Mouse (Mus musculus) thymus, postnatal 14 days (tissue): Measurements from ENCODE around the gene Hpn.

Experiments
- DNase-seq: peaks from one replicate; pipeline ENCODE4 v3.0.0; 2021

Gene Hpn

GRCm38 (mm10) chr7:31115182-31115581 is at the start of gene Hpn:
Hpn (minus strand) TSS chr7:31115290.
- DNase-seq, result no peak

- DNase-seq, result peak; percentile 63
These were observed 49.7 kb upstream of the Hpn start for GRCm38 (mm10) chr7:31164748-31165147.

DNA sequence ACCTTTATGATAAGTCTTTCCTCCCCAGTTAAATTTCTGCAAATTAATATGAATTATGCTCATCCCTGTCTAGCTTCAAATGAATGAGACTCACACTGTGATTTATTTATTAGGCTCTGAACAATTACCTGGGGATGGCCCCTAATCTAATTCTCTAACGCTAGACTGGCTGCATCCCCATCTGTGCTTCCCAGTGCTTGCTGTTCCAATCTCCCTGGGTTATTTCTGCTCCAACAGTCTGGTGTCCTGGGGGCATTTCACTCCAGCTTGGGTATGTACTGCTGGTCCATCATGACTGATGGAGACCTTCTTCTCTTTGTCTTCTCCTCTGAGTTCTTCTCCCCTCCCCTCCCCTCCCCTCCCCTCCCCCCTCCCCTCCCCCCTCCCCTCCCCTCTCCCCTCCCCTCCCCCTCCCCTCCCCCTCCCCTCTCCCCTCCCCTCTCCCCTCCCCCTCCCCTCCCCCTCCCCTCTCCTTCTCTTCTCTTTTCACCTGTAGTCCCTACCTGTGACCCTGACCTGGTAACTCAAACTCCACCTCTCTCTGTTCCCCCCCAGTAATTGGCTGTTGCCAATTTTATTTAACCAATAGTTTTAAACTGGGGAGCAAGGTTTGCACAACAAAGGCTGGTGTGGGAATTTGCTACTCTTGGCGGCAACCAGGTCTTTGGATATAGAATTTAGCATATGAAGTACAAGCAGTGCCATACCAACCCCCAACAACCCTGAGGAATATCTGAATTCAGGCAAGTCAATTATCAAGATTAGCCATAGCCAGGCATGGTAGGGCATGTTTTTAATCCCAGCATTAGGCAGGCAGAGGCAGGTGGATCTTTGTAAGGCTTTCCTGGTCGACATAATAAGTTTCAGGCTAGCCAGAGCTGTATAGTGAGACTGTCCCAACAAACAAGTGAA is 48.8 kb upstream of the Hpn start:
- DNase-seq, result no peak

DNA sequence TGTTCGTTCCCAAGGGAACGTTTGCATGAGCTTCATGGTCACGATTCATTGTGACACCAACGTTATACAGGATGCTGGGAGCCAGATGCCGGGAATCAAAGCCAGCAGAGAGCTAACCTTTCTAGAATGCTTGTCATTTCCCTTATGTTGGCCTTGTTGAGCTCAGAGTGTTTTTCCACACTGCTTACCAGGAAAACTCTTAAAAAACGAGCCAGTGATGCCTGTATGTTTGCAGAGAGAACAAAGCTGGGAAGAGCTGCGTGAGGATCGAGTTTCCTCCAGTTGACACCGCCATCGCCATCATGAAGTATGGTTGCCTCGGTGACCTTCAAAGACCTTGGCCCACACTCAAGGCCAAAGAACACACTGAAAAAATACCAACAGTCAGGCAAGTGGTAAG is 47.2 kb upstream of the Hpn start:
- DNase-seq, result no peak

DNA sequence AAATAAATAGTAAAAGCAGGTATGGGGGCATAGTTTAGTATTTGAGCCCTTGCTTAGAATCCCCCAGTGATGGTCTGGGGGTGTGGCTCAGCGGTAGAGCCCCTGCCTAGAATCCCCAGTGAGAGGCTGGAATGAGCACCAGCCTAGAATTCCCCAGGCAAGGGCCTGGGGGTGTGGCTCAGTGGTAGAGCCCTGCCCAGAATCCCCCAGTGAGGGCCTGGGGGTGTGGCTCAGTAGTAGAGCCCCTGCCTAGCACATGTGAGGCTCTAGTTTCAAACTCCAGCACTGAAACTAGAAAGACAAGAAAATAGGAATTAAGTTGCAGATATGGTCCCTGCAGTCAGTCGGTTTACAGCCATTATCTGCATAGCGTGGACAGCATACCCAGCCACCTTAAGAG is 46.7 kb upstream of the Hpn start:
- peak; percentile 56 for DNase-seq

- peak; percentile 61 for DNase-seq
These were observed 46.2 kb upstream of the Hpn start for GRCm38 (mm10) chr7:31161246-31161645.

DNA sequence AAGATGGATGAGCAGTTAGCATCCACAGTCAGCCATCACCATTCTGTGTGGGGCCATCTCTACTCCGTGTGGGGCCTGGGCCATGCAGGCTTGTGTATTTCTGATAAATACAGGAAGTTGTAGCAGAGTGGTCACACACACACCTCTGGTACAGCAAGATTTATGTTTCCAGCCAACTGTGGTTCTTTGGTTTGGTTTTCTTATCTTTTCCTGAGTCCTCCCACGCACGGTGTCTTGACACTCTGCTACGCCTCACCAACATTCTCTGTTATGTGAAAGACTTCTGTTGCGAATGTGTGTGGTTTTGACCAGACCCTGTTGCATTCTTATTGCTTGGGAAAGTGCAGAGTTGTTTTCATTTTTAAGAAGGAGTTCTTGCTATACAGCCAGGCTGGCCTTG is 45.7 kb upstream of the Hpn start:
- peak; percentile 56 for DNase-seq

- peak; percentile 87 for DNase-seq
These were observed 41.2 kb upstream of the Hpn start for GRCm38 (mm10) chr7:31156034-31156928.

DNA sequence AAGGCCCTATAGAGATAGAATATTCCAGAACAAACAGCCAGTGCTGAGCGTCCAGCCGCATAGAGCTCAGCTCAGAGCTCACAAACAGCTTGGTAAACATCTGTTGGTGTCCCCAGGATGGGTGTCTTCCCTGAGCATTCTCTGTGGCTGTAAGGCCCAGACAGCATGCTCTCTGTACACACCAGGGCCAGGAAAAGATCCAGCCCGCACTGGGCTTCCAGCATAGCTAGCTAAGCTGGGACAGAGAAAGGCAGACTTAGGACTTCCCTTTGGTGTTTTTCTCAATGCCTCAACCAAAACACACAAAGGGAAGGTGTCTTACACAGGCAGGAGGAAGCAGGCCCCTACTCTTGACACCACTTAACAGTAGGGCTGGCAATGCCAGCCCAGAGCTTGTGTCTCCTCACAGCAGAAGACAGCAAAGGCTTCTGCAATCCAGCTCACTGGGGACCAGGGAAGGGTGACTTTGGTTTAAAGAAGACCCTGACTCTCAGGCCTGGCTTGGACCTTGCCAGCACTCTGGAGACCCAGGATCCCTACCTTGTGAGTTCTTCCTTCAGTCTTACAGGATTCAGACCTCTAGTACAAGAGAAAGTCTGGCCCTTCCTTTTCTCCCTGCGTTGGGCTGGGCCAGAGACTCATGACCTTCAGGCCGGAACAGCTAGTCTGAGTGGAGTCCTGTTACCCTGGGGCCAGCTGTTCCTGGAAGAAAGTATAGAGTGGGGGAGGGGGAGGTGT is 40.4 kb upstream of the Hpn start, which contains the start of gene Gramd1a:
TSS of gene Gramd1a (minus strand) at position 601 of the 738 bp plus-strand sequence.
- DNase-seq, result peak; percentile 51

- DNase-seq, result peak; percentile 61
These were observed 38.6 kb upstream of the Hpn start for GRCm38 (mm10) chr7:31153536-31154320.

DNA sequence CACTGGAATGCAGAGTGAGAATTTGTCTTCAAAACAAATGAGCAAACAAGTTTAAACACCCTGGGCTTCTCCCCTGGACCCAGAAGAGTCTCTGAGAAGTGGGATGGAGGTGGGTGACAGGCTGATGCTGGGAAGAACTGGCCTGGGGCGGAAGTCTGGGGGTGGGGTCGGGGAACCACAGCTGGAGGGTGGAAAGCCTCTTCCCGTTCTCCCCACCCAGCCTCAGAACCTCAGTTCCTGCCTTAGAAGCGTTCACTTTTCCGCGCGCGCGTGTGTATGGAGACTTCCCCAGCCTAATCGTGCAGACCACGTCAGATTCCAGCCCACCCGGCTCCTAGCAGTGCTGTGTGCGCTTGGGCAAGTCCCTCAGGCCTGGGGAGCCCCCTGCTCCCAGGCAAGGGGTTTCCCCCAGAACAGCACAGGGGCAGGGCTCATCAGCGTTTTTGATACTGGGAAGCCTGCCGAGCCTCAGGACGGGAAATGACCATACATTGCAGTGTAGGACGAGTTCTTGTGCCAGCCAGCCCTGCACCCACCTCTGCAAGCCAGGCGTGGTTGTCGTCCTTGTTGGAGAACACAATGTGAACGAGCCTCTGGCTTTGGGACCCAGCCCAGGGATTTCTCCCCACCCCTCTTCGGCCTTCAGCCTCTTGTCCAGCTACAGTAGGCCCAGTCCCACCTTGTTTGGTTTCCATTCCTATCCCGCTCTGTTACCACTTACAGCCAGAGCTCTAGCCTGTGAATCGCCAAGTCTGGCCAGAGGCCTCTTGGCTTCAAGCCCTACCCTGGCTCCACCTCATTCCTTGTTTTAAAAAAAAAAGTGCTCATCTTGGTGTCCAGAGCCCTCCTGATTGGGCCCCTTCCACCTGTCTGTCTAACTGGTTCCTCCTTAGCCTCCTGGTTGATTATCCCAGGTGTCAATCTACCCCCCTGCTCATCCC is 36.5 kb upstream of the Hpn start:
- DNase-seq, result peak; percentile 85

GRCm38 (mm10) chr7:31150566-31151300 is 35.6 kb upstream of the Hpn start:
- DNase-seq, result peak; percentile 91

GRCm38 (mm10) chr7:31149751-31150565 is 34.9 kb upstream of the Hpn start:
- peak; percentile 54 for DNase-seq

DNA sequence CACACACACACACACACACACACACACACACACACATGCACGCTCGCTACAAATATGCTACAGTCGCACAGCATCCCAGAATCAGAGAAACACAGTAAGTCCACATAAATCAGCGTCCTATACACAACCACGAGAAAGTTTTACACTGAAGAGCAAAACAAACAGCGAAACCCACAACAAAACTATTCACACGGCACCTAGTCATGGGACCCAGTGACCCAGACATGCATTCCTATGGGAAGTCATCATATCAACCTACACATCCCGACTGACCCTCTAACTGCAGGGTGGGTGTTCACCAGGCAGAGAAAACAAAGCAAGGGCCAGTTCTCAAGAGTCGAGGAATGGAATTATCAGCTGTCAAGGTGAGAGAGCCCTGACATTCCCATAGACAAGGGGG is 34.2 kb upstream of the Hpn start:
- no peak for DNase-seq

GRCm38 (mm10) chr7:31148756-31149155 is 33.7 kb upstream of the Hpn start:
- peak; percentile 53 for DNase-seq

GRCm38 (mm10) chr7:31148086-31148485 is 33.0 kb upstream of the Hpn start:
- no peak for DNase-seq

DNA sequence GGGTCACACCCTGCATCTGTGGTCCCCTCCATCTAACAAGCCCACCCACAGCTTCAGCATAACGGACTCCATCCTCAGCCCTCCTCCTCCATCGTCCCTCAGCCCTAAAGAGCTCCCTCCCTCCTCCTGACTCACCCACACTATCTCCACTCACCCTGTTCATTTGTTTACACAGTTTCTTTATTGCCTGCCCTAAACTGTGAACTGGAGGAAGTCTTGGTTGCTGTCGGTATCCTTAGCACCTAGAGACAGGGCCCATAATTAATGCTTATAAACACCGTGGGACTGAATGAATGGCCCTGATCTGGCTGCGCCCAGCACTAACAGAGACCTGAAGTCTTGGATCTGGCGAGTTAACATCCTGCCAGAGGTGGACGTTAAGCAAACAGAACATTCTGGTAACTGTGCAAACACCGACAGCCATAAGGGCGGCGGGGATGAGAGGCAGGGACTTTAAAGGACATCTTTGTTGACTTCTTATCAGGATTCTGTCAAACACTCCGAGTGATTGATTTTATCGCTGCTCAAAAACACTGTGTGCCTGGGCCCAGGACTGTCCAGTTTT is 30.6 kb upstream of the Hpn start:
- DNase-seq, result no peak

DNA sequence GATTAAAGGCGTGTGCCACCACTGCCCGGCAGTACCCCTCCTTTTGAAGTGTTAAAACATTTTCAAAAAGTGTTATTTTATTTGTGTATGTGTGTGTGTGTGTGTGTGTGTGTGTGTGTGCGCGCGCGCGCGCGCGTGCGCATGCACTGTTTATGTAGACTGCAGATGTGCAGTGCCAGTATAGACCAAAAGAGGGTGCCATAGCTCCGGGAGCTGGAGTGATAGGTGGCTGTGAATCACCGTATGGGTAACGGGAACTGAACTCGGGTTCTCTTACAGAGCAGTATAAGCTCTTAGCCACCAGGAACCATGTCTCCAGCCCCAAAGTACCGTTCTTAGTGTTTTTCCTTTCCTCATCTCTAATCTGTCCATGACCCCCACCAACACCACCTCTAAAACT is 29.8 kb upstream of the Hpn start:
- DNase-seq, result peak; percentile 41

DNA sequence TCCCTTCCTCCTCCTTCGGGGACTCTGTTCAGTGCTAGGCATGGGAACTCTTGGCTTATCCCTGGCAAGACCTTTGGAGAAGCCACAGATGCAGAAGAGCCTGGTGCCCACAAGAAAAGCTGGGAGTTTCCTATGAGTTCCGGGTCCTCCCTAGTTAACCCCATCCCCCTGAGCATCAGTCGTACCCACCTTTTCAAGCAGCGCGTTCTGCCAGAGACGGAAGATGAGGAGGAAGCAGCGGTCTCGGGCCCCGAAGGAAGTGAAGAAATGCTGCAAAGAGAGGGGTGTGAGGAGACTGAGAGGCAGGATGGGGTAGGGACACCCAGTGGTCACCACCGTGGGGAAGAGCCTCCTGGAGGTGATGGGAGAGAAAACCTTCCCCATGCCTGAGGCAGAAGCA is 25.9 kb upstream of the Hpn start:
- DNase-seq, result no peak
